In genomic region chr3:27310973-27311372, GRCm38 (mm10) we compare ENCODE assay signal across 19 mouse cellular contexts. TPM values are rescaled to one million over a fixed set of nuclear protein-coding genes. Genes with fewer than 3 reads are reported as not detected.
DNase-seq lines count a peak whose midpoint lies in the region; ATAC-seq and TF ChIP-seq lines count a peak whose summit lies in the region.
"Had no signal": no experiment of that assay in that cellular context is flagged by ENCODE, and none has a peak within 500 bp of the region (broad histone marks: within the 10 kb centered on the region; RNA-seq: fewer than 3 reads in every experiment).

No protein-coding gene starts in this region.

- intact Hi-C loops in left cerebral cortex, postnatal 4 days (cut with DNase I) = no loop called here

- TF ChIP-seq CTCF in lung, postnatal 0 days (IDR thresholded peaks at IDR 0.05) = no peak

- no peaks in the 10 kb centered on the region for H3K9me3 ChIP-seq in lung, postnatal 0 days (ENCODE audit: low read length)
- H3K9me3 ChIP-seq: heart, embryonic 12.5 days; hindbrain, embryonic 12.5 days; midbrain, embryonic 12.5 days had no signal

- no peak for TF ChIP-seq EP300 in lung, postnatal 0 days (IDR thresholded peaks at IDR 0.05)

- peak; percentile 74 for ATAC-seq in frontal cortex, adult (ENCODE audit: low TSS enrichment)
- no peak for ATAC-seq in lung, postnatal 0 days

- no peaks in the 10 kb centered on the region for H3K36me3 ChIP-seq in lung, postnatal 0 days (ENCODE audit: insufficient read depth, low read length)
- H3K36me3 ChIP-seq: heart, embryonic 12.5 days; hindbrain, embryonic 12.5 days; midbrain, embryonic 12.5 days had no signal

- H3K27ac ChIP-seq in lung, postnatal 0 days (ENCODE audit: low read length) = no peak overlapping the region
- H3K27ac ChIP-seq: hindbrain, embryonic 12.5 days; liver, embryonic 14.5 days; midbrain, embryonic 12.5 days; stomach, postnatal 0 days had no signal

- no peak for DNase-seq in frontal cortex, postnatal 10 days (ENCODE audit: low spot score in 2 of 2)
- peak; percentile 17 for DNase-seq in lung, postnatal 0 days (ENCODE audit: low spot score)
- no peak for DNase-seq in lung, postnatal 36 days
- DNase-seq in adipocyte (ENCODE audit: low spot score) = peak; percentile 10
- DNase-seq in left cerebral cortex, postnatal 4 days = peak; percentile 6
- no peak for DNase-seq in kidney, adult 8-10 months
- DNase-seq: cerebellum, adult 9-11 months; kidney, adult 11 months; kidney, postnatal 4 days; lung, postnatal 4 days; thymus, postnatal 4 days had no signal

- H3K4me1 ChIP-seq in lung, postnatal 0 days (ENCODE audit: insufficient read depth, low read depth, low read length) = no peaks in the 10 kb centered on the region
- H3K4me1 ChIP-seq: heart, embryonic 12.5 days; hindbrain, embryonic 12.5 days; midbrain, embryonic 12.5 days had no signal

- no peaks in the 10 kb centered on the region for H3K27me3 ChIP-seq in lung, postnatal 0 days (replicated peaks; ENCODE audit: insufficient read depth, low read length)
- H3K27me3 ChIP-seq: heart, embryonic 12.5 days; hindbrain, embryonic 12.5 days; midbrain, embryonic 12.5 days had no signal

- WGBS in lung, postnatal 0 days = 84% methylated on average over 7 of the region's 7 CpGs

- H3K4me2 ChIP-seq in lung, postnatal 0 days (replicated peaks; ENCODE audit: low read depth, low read length) = no peak overlapping the region
- H3K4me2 ChIP-seq: heart, embryonic 12.5 days; hindbrain, embryonic 12.5 days; midbrain, embryonic 12.5 days had no signal

- no peak overlapping the region for H3K4me3 ChIP-seq in lung, postnatal 0 days (ENCODE audit: low read depth, low read length)
- H3K4me3 ChIP-seq: erythroblast, embryonic 14.5 days; heart, embryonic 12.5 days; hindbrain, embryonic 12.5 days; midbrain, embryonic 12.5 days; myocyte had no signal

- no peak overlapping the region for H3K9ac ChIP-seq in lung, postnatal 0 days (replicated peaks; ENCODE audit: low read depth)
- H3K9ac ChIP-seq: heart, embryonic 12.5 days; hindbrain, embryonic 12.5 days; liver, embryonic 14.5 days; midbrain, embryonic 12.5 days had no signal

RNA-seq across cellular contexts. Expression of gene Tnfsf10, which starts 5.9 kb away (rescaled TPM):
- 8.1 and 10.5 TPM in 2 replicates for polyA plus RNA-seq in lung, postnatal 0 days (2015; fragmentation: Nextera tagmentation; extraction: Ambion mirVana)
- total RNA-seq in left cerebral cortex, postnatal 4 days (2021) = 1 to 10 TPM; 1.7 to 2.2 TPM
- polyA plus RNA-seq: erythroblast, embryonic 14.5 days; heart, embryonic 12.5 days; hindbrain, embryonic 12.5 days; midbrain, embryonic 12.5 days; myocyte had no signal

Comparison
In these comparisons a context has a peak if more than half of its experiments do, and no peak if none do; other contexts are left out.
1. DNase-seq: peak in lung, postnatal 0 days (single experiment), adipocyte (single experiment) and left cerebral cortex, postnatal 4 days (single experiment); none in frontal cortex, postnatal 10 days (0 of 2), lung, postnatal 36 days (single experiment) and kidney, adult 8-10 months (0 of 2).